Mouse (Mus musculus): ENCODE measurements at regions not wholly inside any gene's neighbourhood (a gene's known extent, or its start where the extent isn't known, plus 50 kb on each side); places are given as distances from the start of the nearest gene placed in this dataset.

DNA sequence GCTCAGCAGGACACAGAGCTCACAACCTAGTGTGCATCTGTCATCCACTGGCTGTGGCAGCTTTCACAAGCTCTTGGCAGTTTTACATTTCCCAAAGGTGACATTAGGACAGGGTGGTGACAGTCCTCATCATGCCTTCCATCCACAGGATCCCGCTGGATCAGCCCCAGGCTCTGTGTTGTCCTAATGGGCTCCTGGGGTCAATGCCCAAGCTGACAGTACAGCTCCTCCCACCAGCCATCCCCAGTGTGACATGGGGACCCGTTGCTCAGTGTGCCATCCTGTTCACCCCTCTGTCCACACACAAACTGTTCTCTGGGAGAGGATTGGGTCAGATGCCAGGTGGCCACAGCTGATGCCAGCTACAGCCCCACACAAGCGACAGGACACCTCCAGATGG lies 72.3 kb upstream of the Thy1 start:
- no peak for TF ChIP-seq CTCF (IDR thresholded peaks at IDR 0.05; ENCODE audit: low read depth, low read length)
- no peak for TF ChIP-seq POLR2A (IDR thresholded peaks at IDR 0.05; ENCODE audit: insufficient read depth, low read length)

Measured in ES-Bruce4 (cell line).